Mouse (Mus musculus): ENCODE results near the gene Arid5b. TPM values are rescaled to one million over a fixed set of nuclear protein-coding genes. Genes with fewer than 3 reads are reported as not detected.
"Not testable (repeated sequence)": the region's sequence is repeated elsewhere in the genome, so short reads cannot be mapped to it uniquely, and the experiment has no call there.

The Arid5b gene
- polyA plus RNA-seq, 1 experiment from 2014 or later, result 12.6 TPM

GRCm38 (mm10) chr10:68104881-68105781 lies 173.4 kb downstream of the Arid5b start:
- Histone ChIP-seq H3K36me3 (ENCODE audit: poor library complexity, severe bottlenecking) (no peaks in the 10 kb centered on the region), H3K27ac (peak overlapping the region; percentile 68; the same call in 1 of the 2 replicates), H3K27me3 (no peaks in the 10 kb centered on the region), H3K9ac (no peak overlapping the region), H3K4me2 (no peak overlapping the region), H3K9me3 (replicated peaks) (no peaks in the 10 kb centered on the region), H3K4me1 (peaks cover 40% of the 10 kb centered on the region), H3K4me3 (no peak overlapping the region)
- no peak for ATAC-seq
- 47% methylated on average over 14 of the region's 14 CpGs for WGBS

- Histone ChIP-seq H3K4me2 (no peak overlapping the region), H3K27me3 (no peaks in the 10 kb centered on the region), H3K9ac (no peak overlapping the region), H3K27ac (no peak overlapping the region), H3K9me3 (replicated peaks) (no peaks in the 10 kb centered on the region), H3K4me1 (peaks cover 34% of the 10 kb centered on the region), H3K4me3 (no peak overlapping the region), H3K36me3 (ENCODE audit: poor library complexity, severe bottlenecking) (no peaks in the 10 kb centered on the region)
- no peak for ATAC-seq
- WGBS, result 9% methylated on average over 2 of the region's 2 CpGs
Observed at GRCm38 (mm10) chr10:68104481-68104880, 174.1 kb downstream of the Arid5b start.

- no peak overlapping the region for H3K9ac ChIP-seq
- no peak for ATAC-seq
- no peaks in the 10 kb centered on the region for H3K27me3 ChIP-seq
- no peaks in the 10 kb centered on the region for H3K9me3 ChIP-seq (replicated peaks)
- H3K4me1 ChIP-seq, result peaks cover 34% of the 10 kb centered on the region
- no peak overlapping the region for H3K27ac ChIP-seq
- no peak overlapping the region for H3K4me3 ChIP-seq
- H3K4me2 ChIP-seq, result no peak overlapping the region
- H3K36me3 ChIP-seq (ENCODE audit: poor library complexity, severe bottlenecking), result no peaks in the 10 kb centered on the region
- 70% methylated on average over 5 of the region's 5 CpGs for WGBS
Observed at GRCm38 (mm10) chr10:68103988-68104387, 174.6 kb downstream of the Arid5b start.

- peaks cover 34% of the 10 kb centered on the region for H3K4me1 ChIP-seq
- 74% methylated on average over 6 of the region's 6 CpGs for WGBS
- peaks cover 1% of the 10 kb centered on the region for H3K36me3 ChIP-seq (ENCODE audit: poor library complexity, severe bottlenecking)
- no peaks in the 10 kb centered on the region for H3K27me3 ChIP-seq
- H3K4me3 ChIP-seq, result no peak overlapping the region
- no peaks in the 10 kb centered on the region for H3K9me3 ChIP-seq (replicated peaks)
- no peak overlapping the region for H3K4me2 ChIP-seq
- no peak overlapping the region for H3K9ac ChIP-seq
- ATAC-seq, result no peak
- H3K27ac ChIP-seq, result no peak overlapping the region
Observed at GRCm38 (mm10) chr10:68103078-68103855, 175.3 kb downstream of the Arid5b start.

GRCm38 (mm10) chr10:68102566-68102965 lies 176.0 kb downstream of the Arid5b start:
- 95% methylated on average over 6 of the region's 6 CpGs for WGBS
- H3K9me3 ChIP-seq (replicated peaks), result no peaks in the 10 kb centered on the region
- H3K4me3 ChIP-seq, result no peak overlapping the region
- peaks cover 34% of the 10 kb centered on the region for H3K4me1 ChIP-seq
- no peak for ATAC-seq
- no peaks in the 10 kb centered on the region for H3K27me3 ChIP-seq
- H3K9ac ChIP-seq, result no peak overlapping the region
- H3K27ac ChIP-seq, result no peak overlapping the region
- no peak overlapping the region for H3K4me2 ChIP-seq
- H3K36me3 ChIP-seq (ENCODE audit: poor library complexity, severe bottlenecking), result peaks cover 8% of the 10 kb centered on the region

GRCm38 (mm10) chr10:68101251-68101650 lies 177.3 kb downstream of the Arid5b start:
- Histone ChIP-seq H3K27me3 (no peaks in the 10 kb centered on the region), H3K4me1 (peaks cover 21% of the 10 kb centered on the region), H3K9ac (no peak overlapping the region), H3K27ac (no peak overlapping the region), H3K9me3 (replicated peaks) (no peaks in the 10 kb centered on the region), H3K36me3 (ENCODE audit: poor library complexity, severe bottlenecking) (peaks cover 21% of the 10 kb centered on the region), H3K4me3 (no peak overlapping the region), H3K4me2 (no peak overlapping the region)
- no peak for ATAC-seq
- 83% methylated on average over 4 of the region's 4 CpGs for WGBS

- no peak overlapping the region for H3K4me3 ChIP-seq
- 93% methylated on average over 8 of the region's 8 CpGs for WGBS
- peaks cover 13% of the 10 kb centered on the region for H3K4me1 ChIP-seq
- H3K27me3 ChIP-seq, result no peaks in the 10 kb centered on the region
- H3K9ac ChIP-seq, result no peak overlapping the region
- no peaks in the 10 kb centered on the region for H3K9me3 ChIP-seq (replicated peaks)
- no peak overlapping the region for H3K27ac ChIP-seq
- no peak for ATAC-seq
- no peak overlapping the region for H3K4me2 ChIP-seq
- peaks cover 26% of the 10 kb centered on the region for H3K36me3 ChIP-seq (ENCODE audit: poor library complexity, severe bottlenecking)
Observed at GRCm38 (mm10) chr10:68100506-68100905, 178.0 kb downstream of the Arid5b start.

- H3K9me3 ChIP-seq (replicated peaks); H3K27ac ChIP-seq; H3K4me3 ChIP-seq; H3K9ac ChIP-seq; H3K27me3 ChIP-seq; H3K4me1 ChIP-seq; ATAC-seq; H3K4me2 ChIP-seq: not testable (repeated sequence)
- peaks cover 26% of the 10 kb centered on the region for H3K36me3 ChIP-seq (ENCODE audit: poor library complexity, severe bottlenecking)
- 96% methylated on average over 7 of the region's 7 CpGs for WGBS
Observed at GRCm38 (mm10) chr10:68099801-68100200, 178.7 kb downstream of the Arid5b start.

GRCm38 (mm10) chr10:68097821-68098675 lies 180.5 kb downstream of the Arid5b start:
- no peak for ATAC-seq
- H3K4me3 ChIP-seq, result no peak overlapping the region
- no peak overlapping the region for H3K4me2 ChIP-seq
- 92% methylated on average over 19 of the region's 19 CpGs for WGBS
- H3K27me3 ChIP-seq, result no peaks in the 10 kb centered on the region
- H3K9me3 ChIP-seq (replicated peaks), result no peaks in the 10 kb centered on the region
- no peak overlapping the region for H3K27ac ChIP-seq
- no peaks in the 10 kb centered on the region for H3K4me1 ChIP-seq
- peaks cover 26% of the 10 kb centered on the region for H3K36me3 ChIP-seq (ENCODE audit: poor library complexity, severe bottlenecking)
- H3K9ac ChIP-seq, result no peak overlapping the region

GRCm38 (mm10) chr10:68096395-68096794 lies 182.1 kb downstream of the Arid5b start:
- Histone ChIP-seq H3K9ac (no peak overlapping the region), H3K27ac (no peak overlapping the region), H3K4me2 (no peak overlapping the region), H3K4me3 (no peak overlapping the region), H3K36me3 (ENCODE audit: poor library complexity, severe bottlenecking) (peaks cover 26% of the 10 kb centered on the region), H3K27me3 (no peaks in the 10 kb centered on the region), H3K9me3 (replicated peaks) (no peaks in the 10 kb centered on the region), H3K4me1 (no peaks in the 10 kb centered on the region)
- WGBS, result 95% methylated on average over 12 of the region's 12 CpGs
- ATAC-seq, result no peak

GRCm38 (mm10) chr10:68095136-68095535 lies 183.4 kb downstream of the Arid5b start:
- Histone ChIP-seq H3K27ac (no peak overlapping the region), H3K36me3 (ENCODE audit: poor library complexity, severe bottlenecking) (peaks cover 26% of the 10 kb centered on the region), H3K4me3 (no peak overlapping the region), H3K4me2 (no peak overlapping the region), H3K4me1 (no peaks in the 10 kb centered on the region), H3K9ac (no peak overlapping the region), H3K9me3 (replicated peaks) (no peaks in the 10 kb centered on the region), H3K27me3 (no peaks in the 10 kb centered on the region)
- 87% methylated on average over 2 of the region's 2 CpGs for WGBS
- no peak for ATAC-seq
